Mouse (Mus musculus): ENCODE measurements around the gene Zfp114.

DNA sequence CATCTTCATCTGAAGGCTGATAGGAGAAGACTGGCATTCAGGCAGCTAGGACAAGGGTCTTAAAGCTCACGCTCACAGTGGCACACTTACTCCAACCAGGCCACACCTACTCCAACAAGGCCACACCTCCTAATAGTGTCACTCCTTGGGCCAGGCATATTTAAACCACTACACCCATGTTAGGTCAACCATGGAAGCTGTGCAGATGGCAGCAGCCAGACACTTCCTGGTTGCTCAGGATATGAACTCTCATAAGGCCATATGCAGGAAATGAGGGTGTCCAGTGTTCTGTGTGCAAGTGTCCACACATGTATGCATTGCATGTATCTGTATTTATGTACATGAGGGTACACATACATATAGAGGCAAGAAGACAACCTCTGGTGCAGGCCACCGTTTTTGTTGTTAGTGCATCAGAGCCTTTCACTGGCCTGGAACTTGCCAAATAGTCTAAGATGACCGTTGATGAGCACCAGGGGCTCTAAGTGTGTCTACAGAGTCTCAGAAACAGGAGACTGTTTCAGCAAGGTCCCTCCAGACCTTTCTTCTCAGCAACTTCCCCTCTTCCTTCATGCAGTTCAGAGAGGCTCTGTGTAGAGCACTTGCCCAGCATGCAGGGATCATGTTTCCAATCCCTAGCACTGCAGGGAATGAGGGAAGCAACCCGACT lies 14.2 kb downstream of the Zfp114 start:
- TF ChIP-seq CTCF (IDR thresholded peaks at IDR 0.05) (no peak), EP300 (IDR thresholded peaks at IDR 0.05) (no peak)

Data from lung, postnatal 0 days (tissue).